Mouse (Mus musculus): ENCODE measurements around the gene Rusc2.

Rusc2 gene

GRCm38 (mm10) chr4:43384083-43384460 lies 2.3 kb downstream of the Rusc2 start:
- DNase-seq (ENCODE audit: low read depth, low spot score) = no peak

- DNase-seq (ENCODE audit: low read depth, low spot score) = no peak
Measured at GRCm38 (mm10) chr4:43384541-43384940, 2.8 kb downstream of the Rusc2 start.

DNA sequence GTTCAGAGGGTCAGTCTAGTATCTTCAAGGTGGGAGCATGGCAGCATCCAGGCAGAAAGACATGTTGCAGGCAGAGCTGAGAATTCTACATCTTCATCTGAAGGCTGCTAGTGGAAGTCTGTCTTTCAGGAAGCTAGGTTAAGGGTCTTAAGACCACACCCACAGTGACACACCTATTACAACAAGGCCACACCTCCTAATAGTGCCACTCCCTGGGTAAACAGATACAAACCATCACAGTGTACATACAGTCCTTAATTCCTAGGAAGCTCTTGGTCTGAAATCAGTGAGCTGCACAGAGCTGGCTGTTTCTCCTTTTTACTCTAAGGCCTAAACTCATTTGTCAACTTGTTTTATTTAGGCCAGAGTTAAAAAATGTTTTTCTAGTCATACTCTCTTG lies 5.2 kb downstream of the Rusc2 start:
- DNase-seq (ENCODE audit: low read depth, low spot score) = no peak

DNA sequence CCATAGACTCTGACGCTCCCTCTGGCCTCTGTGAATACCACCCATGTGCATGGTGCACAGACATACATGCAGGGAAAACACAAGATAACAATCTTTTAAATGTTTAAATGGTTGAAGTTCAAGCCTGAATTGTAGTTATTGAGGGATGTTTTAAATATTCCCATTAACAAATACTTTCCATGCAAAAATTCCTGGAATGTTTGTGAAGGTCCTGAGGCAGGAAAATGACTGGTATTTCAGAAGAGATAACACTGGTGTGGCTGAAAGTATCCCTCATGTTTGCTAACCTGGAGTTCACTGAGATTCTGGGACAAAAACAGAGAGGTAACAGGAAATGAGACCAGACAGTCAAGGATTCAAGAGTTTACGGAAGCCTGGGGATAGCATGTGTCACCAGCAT lies 7.6 kb downstream of the Rusc2 start:
- DNase-seq (ENCODE audit: low read depth, low spot score) = no peak

- no peak for DNase-seq (ENCODE audit: low read depth, low spot score)
Measured at GRCm38 (mm10) chr4:43389845-43390440, 8.2 kb downstream of the Rusc2 start.

GRCm38 (mm10) chr4:43391521-43392050 lies 9.8 kb downstream of the Rusc2 start:
- DNase-seq (ENCODE audit: low read depth, low spot score) = no peak

GRCm38 (mm10) chr4:43394345-43394891 lies 12.6 kb downstream of the Rusc2 start:
- no peak for DNase-seq (ENCODE audit: low read depth, low spot score)

DNA sequence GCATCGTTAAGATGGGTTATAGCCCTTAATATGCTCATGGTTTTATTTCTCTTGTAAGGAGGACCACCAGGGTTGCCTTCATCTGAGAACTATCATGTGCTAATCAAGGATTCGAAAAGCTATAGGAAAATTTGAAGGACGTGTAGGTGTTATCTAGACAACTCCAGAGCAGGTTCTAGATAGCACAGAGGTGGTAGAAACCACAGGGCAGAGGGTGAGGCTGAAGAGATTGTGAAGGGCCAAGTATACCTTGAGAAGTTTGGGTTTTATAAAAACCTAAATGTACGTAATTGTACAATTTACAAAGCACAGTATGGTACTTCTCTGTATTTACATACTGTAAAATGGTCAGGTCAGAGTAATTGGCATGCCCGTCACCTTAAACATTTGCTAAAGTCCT lies 13.4 kb downstream of the Rusc2 start:
- DNase-seq (ENCODE audit: low read depth, low spot score) = no peak

GRCm38 (mm10) chr4:43395836-43396235 lies 14.1 kb downstream of the Rusc2 start:
- no peak for DNase-seq (ENCODE audit: low read depth, low spot score)

DNA sequence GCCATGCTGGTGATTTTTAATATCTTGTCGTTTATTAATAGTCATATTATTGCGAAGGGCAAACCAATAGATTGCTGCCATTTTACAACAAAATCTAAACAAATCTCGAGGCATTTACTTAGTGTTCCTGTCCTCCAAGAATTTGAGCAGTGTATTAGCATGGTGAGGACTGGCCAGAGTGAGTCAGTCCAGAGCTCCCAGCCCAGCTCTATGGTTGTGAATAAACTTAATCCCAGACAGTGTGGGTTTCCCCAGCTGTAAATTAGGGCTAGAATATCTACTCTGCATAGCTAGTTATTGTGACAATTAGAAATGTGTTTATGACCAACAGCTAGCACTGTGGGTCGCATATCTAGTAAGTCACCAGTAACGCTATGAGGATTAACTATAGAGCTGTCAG lies 14.6 kb downstream of the Rusc2 start:
- DNase-seq (ENCODE audit: low read depth, low spot score) = no peak

- no peak for DNase-seq (ENCODE audit: low read depth, low spot score)
Measured at GRCm38 (mm10) chr4:43398014-43398413, 16.2 kb downstream of the Rusc2 start.

DNA sequence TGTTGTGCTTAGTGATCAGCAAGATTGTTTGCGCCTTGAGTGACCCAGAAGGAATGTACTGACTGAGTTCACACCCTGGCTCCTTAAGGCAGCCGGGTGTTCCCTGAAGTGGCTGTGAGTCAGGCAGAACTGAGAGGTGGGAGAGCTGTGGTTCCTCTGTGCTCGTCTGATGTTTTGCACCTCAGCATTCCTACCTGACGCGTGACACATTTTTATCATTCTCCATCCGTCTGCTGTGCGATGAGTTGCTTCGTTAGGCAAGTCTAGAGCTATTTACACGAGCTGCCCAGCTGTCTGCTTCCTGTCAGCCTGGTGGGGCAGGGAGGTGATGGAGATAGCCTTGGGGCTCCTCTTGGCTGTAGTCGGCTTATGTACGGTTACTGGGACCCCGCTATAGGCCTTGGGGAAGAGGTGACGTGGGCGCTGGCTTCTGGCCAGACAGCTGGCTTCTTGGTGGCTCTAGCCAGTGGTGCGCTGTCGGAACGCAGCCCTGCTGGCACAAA lies 17.1 kb downstream of the Rusc2 start:
- DNase-seq (ENCODE audit: low read depth, low spot score) = no peak

DNA sequence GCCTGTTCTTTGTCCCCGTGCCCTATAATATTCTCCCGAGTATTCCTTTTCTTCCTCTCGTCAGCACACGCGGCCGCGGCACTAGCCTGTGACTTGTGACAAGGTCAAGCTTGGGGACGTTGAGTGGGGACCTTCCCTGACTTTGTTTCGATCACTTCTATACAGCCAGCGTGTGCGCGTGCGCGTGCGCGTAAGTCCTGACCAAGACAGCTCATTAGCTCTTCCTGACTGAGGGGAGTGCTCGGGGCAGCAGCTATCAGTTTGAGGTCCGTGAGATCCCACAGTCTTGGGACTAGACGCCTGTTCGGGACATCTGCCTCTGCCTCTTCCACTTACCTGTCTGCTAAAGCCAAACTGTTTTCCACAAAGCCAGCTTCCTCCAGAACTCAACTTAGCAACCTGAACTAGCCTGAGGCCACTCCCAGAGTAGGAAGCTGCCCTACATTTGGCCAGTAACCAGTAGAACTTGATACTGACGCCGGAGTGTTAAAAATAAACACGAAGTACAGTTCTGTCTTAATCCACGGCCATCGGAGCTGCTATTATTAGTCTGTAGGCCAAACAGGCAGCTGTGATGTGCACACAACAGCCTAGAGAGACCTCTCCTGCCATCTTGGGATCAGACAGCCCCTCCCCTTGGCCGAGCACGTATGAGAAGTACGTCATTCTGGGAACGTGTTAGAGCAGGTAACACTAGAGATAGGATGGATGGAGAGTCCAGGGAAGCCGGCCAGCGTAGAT lies 17.8 kb downstream of the Rusc2 start:
- DNase-seq (ENCODE audit: low read depth, low spot score) = no peak

DNA sequence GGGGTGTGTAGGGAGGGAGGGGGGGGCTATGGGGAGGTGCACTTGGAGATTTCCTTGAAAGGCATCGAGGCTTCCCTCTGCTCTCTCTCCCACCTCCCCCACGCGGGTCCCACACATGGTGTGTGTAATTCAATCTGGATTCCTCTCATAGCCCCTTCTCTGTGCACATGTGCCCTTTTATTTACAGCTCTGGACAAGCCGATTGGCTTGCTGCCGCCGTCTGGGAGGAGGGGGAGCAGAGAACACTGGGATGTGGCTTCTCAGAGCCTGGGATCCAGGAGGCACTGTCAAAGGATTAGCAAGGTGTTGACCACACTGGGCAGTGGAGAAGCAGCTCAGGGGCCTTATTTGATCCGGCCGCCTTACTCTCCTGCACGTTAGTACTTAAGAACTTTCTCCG lies 19.2 kb downstream of the Rusc2 start:
- DNase-seq (ENCODE audit: low read depth, low spot score) = no peak

GRCm38 (mm10) chr4:43401486-43401885 lies 19.7 kb downstream of the Rusc2 start:
- no peak for DNase-seq (ENCODE audit: low read depth, low spot score)

DNA sequence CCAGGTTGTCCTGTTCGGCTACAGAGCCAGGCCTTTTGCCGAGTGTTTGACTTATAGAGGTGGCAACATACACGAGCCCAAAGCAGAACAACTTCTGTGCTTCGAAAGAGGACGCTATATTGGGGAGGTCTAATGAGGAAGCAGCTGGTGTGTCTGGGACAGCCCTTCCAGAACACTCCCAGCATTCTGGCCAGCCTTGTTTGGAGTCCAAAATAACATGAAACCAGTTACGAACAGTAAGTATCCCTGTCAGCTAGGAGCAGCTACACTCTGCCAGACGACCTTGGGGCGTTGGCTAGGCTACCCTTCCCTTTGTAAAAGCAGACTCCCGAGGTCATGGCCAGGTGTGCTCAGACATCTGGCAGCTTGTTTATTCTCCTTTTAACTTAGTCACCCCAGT lies 20.4 kb downstream of the Rusc2 start:
- no peak for DNase-seq (ENCODE audit: low read depth, low spot score)

DNA sequence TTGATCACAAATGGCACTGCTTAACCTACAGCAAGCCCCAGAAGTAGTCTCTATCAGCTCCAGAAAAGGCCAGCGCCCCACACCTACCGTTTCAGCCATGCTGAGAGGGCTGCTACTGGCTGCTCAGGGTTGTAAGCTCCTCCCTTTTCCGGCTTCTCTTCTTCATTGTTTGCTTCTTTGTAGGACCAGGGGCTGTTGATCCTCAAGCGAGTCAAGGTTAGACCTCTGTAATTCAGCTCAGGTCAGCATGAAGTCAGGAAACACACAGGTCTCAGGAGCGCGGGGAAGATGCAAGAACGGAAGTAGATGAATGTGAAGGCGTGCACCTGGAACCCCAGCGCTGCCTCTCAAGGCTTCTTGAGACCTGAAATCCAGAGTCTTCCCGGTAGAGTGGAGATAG lies 22.9 kb downstream of the Rusc2 start:
- DNase-seq (ENCODE audit: low read depth, low spot score) = no peak

- DNase-seq (ENCODE audit: low read depth, low spot score) = no peak
Measured at GRCm38 (mm10) chr4:43406162-43406971, 24.6 kb downstream of the Rusc2 start.

- DNase-seq (ENCODE audit: low read depth, low spot score) = no peak
Measured at GRCm38 (mm10) chr4:43407071-43407920, 25.5 kb downstream of the Rusc2 start.

- no peak for DNase-seq (ENCODE audit: low read depth, low spot score)
Measured at GRCm38 (mm10) chr4:43414761-43415160, 33.0 kb downstream of the Rusc2 start.
